Mouse (Mus musculus) lung, postnatal 10 days (tissue): ENCODE results near the gene Pcsk6.
"Not testable (repeated sequence)": the region's sequence is repeated elsewhere in the genome, so short reads cannot be mapped to it uniquely, and the experiment has no call there.

Experiments
- DNase-seq: peaks from one replicate; pipeline ENCODE4 v3.0.0; 2021

The Pcsk6 gene

GRCm38 (mm10) chr7:65861591-65862472 lies at the start of gene Pcsk6:
Gene Pcsk6 (plus strand): TSS chr7:65861734.
- peak; percentile 55 for DNase-seq

GRCm38 (mm10) chr7:65813611-65814212 lies 47.8 kb upstream of the Pcsk6 start:
- DNase-seq = no peak

DNA sequence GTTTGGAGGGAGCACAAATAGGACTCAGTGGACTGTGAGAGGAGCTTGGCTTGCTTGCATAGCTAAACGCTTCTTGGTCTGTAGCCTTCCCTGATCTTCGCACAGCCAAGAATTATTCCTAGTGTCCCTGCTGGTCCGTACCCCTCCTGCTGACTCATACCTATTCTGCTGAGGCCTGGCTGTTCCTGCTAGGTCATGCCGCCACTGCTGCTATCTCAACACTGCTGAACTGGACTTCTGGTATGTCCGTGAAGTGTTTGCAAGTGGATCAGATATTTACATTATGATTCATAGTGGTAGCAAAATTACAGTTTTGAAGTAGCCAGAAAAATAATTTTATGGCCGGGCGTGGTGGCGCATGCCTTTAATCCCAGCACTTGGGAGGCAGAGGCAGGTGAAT lies 44.0 kb upstream of the Pcsk6 start:
- no peak for DNase-seq

DNA sequence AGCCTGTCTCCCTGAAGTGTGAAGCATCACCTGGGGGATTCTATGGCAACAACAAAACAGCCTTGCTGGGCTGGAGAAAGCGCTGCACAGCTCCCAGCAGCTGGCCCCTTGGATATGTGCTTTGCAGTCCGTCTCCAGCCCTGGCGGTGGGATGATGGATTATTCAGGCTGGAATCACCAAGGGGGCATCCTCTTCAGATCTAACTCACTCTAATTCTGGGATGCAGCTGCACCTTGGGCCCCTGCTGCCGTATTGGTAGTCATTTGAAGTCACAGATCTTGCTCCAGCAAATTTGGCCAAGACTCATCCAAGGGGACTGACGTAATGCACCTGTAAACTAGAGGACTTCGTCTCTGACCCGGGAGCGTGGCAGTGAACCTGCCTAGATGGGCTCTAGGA lies 41.1 kb upstream of the Pcsk6 start:
- DNase-seq = no peak

DNA sequence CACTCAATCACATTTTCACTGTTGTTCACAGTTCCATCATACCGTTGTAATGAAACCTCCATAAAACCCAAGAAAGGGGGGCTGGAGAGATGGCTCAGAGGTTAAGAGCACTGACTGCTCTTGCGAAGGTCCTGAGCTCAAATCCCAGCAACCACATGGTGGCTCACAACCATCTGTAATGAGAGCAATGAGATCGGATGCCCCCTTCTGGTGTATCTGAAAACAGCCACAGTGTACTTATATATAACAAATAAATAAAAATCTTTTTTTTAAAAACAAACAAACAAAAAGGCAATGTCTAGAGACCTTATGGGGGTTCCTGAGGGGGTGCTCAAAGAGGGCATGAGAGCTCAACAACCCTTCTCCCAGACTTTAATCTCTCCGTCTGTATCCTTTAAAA lies 39.6 kb upstream of the Pcsk6 start:
- not testable (repeated sequence) for DNase-seq

DNA sequence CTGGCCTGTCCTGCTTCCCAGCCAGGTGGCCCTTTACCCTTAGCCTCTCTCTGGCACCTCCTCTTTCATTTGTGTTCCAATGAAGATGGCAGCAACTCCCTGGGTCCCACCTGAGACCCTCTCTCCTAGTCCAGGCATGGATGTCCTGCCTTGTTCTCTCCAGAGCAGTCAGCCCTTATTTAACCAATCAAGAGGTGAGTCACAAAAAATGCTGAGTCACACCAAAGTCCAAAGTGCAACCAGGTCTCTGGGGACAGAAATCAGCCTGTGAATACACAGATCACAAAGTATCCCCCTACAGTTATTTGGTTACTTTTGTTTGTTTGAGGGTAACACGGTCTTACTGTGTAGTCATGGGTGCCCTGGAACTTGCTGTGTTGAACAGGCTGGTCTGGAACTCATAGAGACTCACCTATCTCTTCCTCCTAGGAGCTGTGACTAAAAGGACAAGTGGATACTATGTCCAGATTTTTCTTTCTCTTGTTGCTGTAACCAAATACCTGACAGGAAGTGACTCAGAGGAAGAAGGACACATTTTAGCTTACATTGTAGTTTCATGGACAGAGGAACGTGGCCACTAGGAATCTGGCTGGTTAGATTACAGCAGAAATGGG lies 38.9 kb upstream of the Pcsk6 start:
- DNase-seq = no peak

DNA sequence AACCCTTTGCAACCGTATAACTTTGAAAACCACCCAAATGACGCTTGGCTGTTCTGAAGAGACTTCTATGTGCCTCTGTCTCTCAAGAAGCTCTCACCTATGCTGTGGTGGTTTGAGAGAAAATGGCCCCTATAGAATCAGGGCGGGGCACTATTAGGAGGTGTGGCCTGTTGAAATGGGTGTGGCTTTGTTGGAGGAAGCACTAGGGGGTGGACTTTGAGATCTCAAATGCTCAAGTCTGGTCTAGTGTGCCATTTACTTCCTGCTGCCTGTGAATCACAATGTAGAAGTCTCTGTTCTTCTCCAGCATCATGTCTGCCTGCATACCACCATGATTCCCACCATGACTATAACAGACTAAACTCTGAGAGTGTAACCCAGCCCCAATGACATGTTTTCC lies 21.8 kb upstream of the Pcsk6 start:
- no peak for DNase-seq

DNA sequence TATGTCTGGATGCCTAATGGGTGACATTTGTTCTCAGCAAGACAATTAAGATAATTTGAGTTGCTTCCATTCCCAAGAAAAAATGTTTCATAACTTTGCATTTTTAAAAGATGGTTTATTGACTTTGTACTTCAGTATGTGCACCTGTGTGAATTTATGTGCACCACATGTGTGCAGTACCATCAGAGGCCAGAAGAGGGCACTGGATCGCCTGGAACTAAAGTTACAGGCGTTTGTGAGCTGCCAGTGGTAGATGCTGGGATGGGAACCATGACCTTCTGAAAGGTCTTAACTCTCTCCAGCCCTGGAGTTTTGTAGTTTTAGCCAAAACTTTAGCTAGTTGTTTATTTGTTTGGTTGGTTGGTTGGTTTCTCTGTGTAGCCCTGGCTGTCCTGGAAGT lies 18.3 kb upstream of the Pcsk6 start:
- no peak for DNase-seq

GRCm38 (mm10) chr7:65860981-65861380 lies 553 bp upstream of the Pcsk6 start:
- DNase-seq = no peak

DNA sequence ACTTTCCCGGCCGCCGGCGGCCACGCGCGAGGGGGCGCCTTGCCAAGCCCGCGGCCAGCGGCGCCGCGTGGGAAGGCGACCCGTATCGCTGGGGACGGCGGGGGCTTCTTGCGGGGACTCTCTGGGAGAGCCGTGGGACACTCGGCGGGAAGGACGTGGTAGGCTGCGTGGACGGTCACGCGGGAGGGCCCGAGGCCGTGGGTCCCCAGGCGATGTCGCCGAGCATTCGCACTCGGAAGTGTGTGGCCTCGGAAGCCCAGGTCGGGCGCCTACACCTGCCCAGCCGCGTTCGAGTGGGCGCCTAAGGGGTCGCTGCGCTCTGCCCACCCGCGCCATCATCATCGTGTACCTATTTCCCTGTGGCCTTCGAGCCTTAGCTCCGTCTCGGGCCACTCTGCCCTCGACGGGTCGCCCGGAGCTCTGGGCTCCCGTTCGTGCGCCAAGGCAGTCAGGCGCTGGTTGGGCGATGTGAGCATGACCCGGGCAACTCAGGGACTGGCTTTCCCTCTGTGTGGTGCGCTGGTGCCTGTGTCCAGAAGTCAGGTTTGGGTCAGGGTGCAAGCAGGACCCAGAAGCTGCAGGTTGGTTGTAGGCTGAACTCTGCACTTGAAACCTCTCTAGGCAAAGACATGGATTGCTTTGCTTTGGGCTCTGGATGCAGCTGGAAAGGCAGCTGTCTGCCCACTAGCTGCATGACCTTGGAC lies 1.1 kb downstream of the Pcsk6 start:
- no peak for DNase-seq

GRCm38 (mm10) chr7:65869173-65869572 lies 7.6 kb downstream of the Pcsk6 start:
- no peak for DNase-seq

DNA sequence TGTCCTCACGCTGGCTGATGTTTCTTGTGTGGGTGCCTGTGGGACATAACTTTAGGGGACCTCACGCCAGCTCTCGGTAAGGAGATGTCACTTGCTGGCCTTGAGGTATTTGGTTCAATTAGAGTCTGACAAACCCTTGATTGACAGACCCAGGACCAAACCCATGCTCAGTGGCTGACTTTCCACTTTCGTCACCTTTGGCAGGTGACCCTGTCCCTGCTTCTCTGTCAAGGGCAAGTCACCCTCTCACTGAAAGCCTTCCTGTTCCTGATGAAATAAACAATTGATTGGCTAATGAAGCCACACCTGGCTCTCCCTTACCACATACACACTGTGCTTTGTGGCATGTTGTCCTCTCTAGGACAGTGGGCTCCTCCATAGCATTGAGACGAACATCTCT lies 8.3 kb downstream of the Pcsk6 start:
- no peak for DNase-seq

- DNase-seq = no peak
Observed at GRCm38 (mm10) chr7:65870227-65870626, 8.7 kb downstream of the Pcsk6 start.

DNA sequence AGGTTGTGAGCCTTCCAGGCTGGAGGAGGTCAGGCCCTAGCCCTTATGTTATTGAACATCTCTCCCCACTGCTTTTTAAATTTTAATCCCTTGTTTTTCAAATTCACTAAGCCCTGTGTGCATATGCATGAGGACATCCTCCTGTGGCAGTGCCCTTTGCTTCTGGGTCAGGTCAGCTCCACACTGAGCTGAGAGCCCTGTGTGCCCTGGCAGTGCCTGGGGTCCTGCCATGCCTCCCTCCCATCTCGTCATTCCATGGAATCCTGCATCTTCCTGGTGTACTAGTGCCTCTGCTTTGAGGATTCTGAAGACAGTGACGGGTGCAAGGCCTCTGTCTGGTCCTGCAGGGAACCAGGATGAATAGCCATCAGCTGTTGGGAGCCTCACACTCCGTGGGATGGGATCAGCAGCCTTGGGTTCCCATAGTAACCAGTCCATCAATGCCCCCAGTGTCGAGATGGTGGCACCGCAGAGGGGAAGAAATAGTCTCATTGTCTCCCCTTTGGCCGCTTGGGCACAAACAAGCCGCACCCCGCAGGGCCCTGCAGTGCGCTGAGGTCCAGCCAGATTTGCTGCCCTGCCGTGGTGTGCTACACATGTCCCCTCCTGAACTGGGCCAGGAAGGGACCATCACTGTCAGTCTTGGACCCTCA lies 9.5 kb downstream of the Pcsk6 start:
- no peak for DNase-seq

DNA sequence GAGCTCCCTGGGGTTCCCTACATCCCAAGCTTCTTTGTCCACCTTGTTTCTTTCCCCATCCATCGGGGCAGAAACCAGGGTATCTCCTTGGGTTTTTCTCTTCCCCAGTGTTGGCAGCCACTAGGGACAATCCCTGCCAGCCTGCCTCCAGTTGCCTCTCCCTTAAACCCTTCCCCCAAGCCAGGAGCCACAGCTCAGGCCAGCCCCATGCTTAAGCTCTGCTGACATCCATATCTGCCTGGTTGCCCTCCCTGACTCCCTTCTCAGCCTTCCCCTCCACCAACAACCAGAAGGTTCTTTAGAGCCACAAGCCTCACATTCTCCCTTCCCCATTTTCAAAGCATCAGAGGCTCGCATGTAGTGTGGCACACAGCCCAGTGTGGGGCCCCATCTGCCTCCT lies 10.3 kb downstream of the Pcsk6 start:
- no peak for DNase-seq

DNA sequence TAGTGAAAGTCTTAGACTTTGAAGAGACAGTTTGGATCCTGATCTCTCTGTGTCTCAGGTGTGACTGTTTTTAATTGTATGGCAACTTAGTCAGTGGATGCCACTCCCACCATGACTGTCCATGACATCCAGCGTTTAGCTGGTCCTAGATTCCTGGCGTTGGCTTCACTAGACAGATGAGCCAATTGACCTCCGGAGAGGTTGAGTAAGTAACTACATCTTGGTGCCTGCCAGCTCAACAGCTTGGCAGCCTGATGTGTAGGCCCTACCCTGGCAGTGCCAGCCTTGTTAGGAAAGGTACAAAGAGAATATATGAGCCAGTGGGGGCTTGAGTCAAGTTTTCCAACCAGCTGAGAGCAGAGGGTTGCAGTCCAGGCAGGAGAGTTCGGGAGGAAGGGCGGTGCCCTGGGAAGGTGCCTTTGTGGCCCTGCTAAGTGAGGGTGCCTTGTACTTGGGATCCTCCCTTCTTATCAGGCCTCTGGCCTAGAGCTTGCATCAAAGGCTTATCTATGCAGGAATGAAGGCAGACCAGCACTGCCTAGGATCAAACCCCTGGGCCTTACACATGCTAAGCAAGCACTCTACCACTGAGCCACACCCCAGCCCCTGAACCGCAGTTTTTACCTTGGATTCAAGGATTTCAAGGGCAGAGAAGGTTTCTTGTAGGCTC lies 11.8 kb downstream of the Pcsk6 start:
- no peak for DNase-seq

- no peak for DNase-seq
Observed at GRCm38 (mm10) chr7:65873902-65874301, 12.4 kb downstream of the Pcsk6 start.

- no peak for DNase-seq
Observed at GRCm38 (mm10) chr7:65876596-65876995, 15.1 kb downstream of the Pcsk6 start.

DNA sequence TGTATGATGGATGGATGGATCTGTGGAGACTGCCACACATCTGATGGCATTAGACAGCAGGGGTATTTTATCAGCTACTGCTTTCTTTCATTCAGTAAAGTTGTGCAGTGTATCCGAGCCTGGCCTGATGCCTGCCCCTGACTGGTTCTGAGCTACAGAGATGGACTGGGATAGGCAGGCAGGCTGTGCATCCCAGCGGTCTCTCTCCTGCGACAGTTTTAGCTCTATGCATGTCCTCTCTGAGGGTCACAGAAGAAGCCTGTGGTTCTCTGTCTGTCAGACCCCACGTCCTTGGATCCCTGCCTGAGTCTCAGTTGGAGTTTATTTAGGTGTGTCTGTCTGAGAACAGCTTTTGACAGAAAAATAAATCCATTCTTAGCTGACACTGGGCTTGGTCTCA lies 16.7 kb downstream of the Pcsk6 start:
- no peak for DNase-seq

- no peak for DNase-seq
Observed at GRCm38 (mm10) chr7:65879330-65879729, 17.8 kb downstream of the Pcsk6 start.

GRCm38 (mm10) chr7:65880666-65881289 lies 19.2 kb downstream of the Pcsk6 start:
- no peak for DNase-seq

GRCm38 (mm10) chr7:65881290-65881688 lies 19.8 kb downstream of the Pcsk6 start:
- peak; percentile 43 for DNase-seq
